Comparison of ENCODE assay signal across 27 mouse cellular contexts in the genomic region with DNA sequence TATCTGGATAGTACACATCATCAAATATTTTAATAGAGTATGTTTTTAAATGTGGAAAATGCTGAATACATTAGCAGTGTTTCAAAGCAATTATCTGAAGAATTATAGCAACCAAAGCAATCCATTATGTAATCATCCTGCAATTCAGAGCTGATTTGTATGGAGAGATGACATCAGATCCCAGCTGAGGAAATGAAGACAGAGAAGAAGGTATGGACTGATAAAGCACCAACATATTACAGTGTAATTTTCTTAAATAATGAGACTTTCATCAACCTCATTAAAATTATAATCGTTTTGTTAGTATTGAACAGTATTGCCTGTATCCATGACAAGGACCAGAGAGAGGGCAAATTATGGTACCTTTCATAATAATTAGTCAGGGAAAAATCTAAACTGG.
DNase-seq lines count a peak whose midpoint lies in the region; ATAC-seq and TF ChIP-seq lines count a peak whose summit lies in the region.
"Had no signal": no experiment of that assay in that cellular context is flagged by ENCODE, and none has a peak within 500 bp of the region (broad histone marks: within the 10 kb centered on the region; RNA-seq: fewer than 3 reads in every experiment).

No protein-coding gene starts in this region.

- H3K4me2 ChIP-seq in forebrain, embryonic 12.5 days = no peak overlapping the region
- H3K4me2 ChIP-seq in forebrain, embryonic 14.5 days (ENCODE audit: low read length) = no peak overlapping the region
- H3K4me2 ChIP-seq in forebrain, postnatal 0 days (ENCODE audit: low read depth) = no peak overlapping the region
- H3K4me2 ChIP-seq in hindbrain, embryonic 12.5 days (replicated peaks) = no peak overlapping the region
- H3K4me2 ChIP-seq in hindbrain, embryonic 16.5 days (ENCODE audit: low read length) = no peak overlapping the region
- H3K4me2 ChIP-seq: embryonic facial prominence, embryonic 13.5 days; embryonic facial prominence, embryonic 15.5 days; forebrain, embryonic 15.5 days had no signal

- H3K27me3 ChIP-seq in forebrain, embryonic 12.5 days = no peaks in the 10 kb centered on the region
- no peaks in the 10 kb centered on the region for H3K27me3 ChIP-seq in forebrain, embryonic 10.5 days (ENCODE audit: poor library complexity, severe bottlenecking)
- no peaks in the 10 kb centered on the region for H3K27me3 ChIP-seq in forebrain, embryonic 14.5 days (replicated peaks; ENCODE audit: control insufficient read depth, insufficient read depth, low read length)
- H3K27me3 ChIP-seq in forebrain, postnatal 0 days (ENCODE audit: insufficient read depth, low read length) = no peaks in the 10 kb centered on the region
- no peaks in the 10 kb centered on the region for H3K27me3 ChIP-seq in hindbrain, embryonic 12.5 days
- no peaks in the 10 kb centered on the region for H3K27me3 ChIP-seq in hindbrain, embryonic 16.5 days (replicated peaks; ENCODE audit: control insufficient read depth, insufficient read depth, low read length)
- H3K27me3 ChIP-seq: CH12.LX; embryonic facial prominence, embryonic 13.5 days; embryonic facial prominence, embryonic 15.5 days; forebrain, embryonic 15.5 days; Patski had no signal

- no peaks in the 10 kb centered on the region for H3K36me3 ChIP-seq in forebrain, embryonic 12.5 days (replicated peaks)
- no peaks in the 10 kb centered on the region for H3K36me3 ChIP-seq in forebrain, embryonic 10.5 days (replicated peaks)
- no peaks in the 10 kb centered on the region for H3K36me3 ChIP-seq in forebrain, embryonic 14.5 days (ENCODE audit: control insufficient read depth, insufficient read depth, low read length)
- H3K36me3 ChIP-seq in forebrain, postnatal 0 days (ENCODE audit: insufficient read depth) = no peaks in the 10 kb centered on the region
- H3K36me3 ChIP-seq in hindbrain, embryonic 12.5 days = no peaks in the 10 kb centered on the region
- no peaks in the 10 kb centered on the region for H3K36me3 ChIP-seq in hindbrain, embryonic 16.5 days (ENCODE audit: control insufficient read depth, insufficient read depth, low read length)
- H3K36me3 ChIP-seq: embryonic facial prominence, embryonic 13.5 days; embryonic facial prominence, embryonic 15.5 days; forebrain, embryonic 15.5 days; G1E had no signal

- no peak overlapping the region for H3K4me3 ChIP-seq in forebrain, embryonic 12.5 days (replicated peaks)
- no peak overlapping the region for H3K4me3 ChIP-seq in forebrain, embryonic 10.5 days
- H3K4me3 ChIP-seq in forebrain, embryonic 14.5 days (ENCODE audit: low read depth, low read length) = no peak overlapping the region
- H3K4me3 ChIP-seq in forebrain, postnatal 0 days (ENCODE audit: low read depth, low read length) = no peak overlapping the region
- no peak overlapping the region for H3K4me3 ChIP-seq in hindbrain, embryonic 12.5 days
- no peak overlapping the region for H3K4me3 ChIP-seq in hindbrain, embryonic 16.5 days (ENCODE audit: low read length)
- H3K4me3 ChIP-seq: embryonic facial prominence, embryonic 13.5 days; embryonic facial prominence, embryonic 15.5 days; erythroblast, embryonic 14.5 days; forebrain, embryonic 15.5 days had no signal

- H3K9me3 ChIP-seq in forebrain, embryonic 12.5 days = no peaks in the 10 kb centered on the region
- no peaks in the 10 kb centered on the region for H3K9me3 ChIP-seq in forebrain, embryonic 10.5 days
- H3K9me3 ChIP-seq in forebrain, embryonic 14.5 days (replicated peaks; ENCODE audit: control insufficient read depth, low read length) = no peaks in the 10 kb centered on the region
- H3K9me3 ChIP-seq in forebrain, postnatal 0 days (ENCODE audit: low read length) = no peaks in the 10 kb centered on the region
- H3K9me3 ChIP-seq in hindbrain, embryonic 12.5 days (replicated peaks) = no peaks in the 10 kb centered on the region
- no peaks in the 10 kb centered on the region for H3K9me3 ChIP-seq in hindbrain, embryonic 16.5 days (ENCODE audit: control insufficient read depth, low read length)
- H3K9me3 ChIP-seq: embryonic facial prominence, embryonic 13.5 days; embryonic facial prominence, embryonic 15.5 days; forebrain, embryonic 15.5 days; G1E had no signal

- H3K4me1 ChIP-seq in forebrain, embryonic 12.5 days = no peaks in the 10 kb centered on the region
- H3K4me1 ChIP-seq in forebrain, embryonic 10.5 days = no peaks in the 10 kb centered on the region
- no peaks in the 10 kb centered on the region for H3K4me1 ChIP-seq in forebrain, embryonic 14.5 days (ENCODE audit: control insufficient read depth, insufficient read depth, low read length)
- H3K4me1 ChIP-seq in forebrain, postnatal 0 days (ENCODE audit: insufficient read depth) = no peaks in the 10 kb centered on the region
- H3K4me1 ChIP-seq in hindbrain, embryonic 12.5 days = no peaks in the 10 kb centered on the region
- H3K4me1 ChIP-seq in hindbrain, embryonic 16.5 days (ENCODE audit: control insufficient read depth, insufficient read depth, low read depth, low read length) = no peaks in the 10 kb centered on the region
- H3K4me1 ChIP-seq: embryonic facial prominence, embryonic 13.5 days; embryonic facial prominence, embryonic 15.5 days; forebrain, embryonic 15.5 days had no signal

- DNase-seq in forebrain, embryonic 10.5 days (ENCODE audit: extremely low spot score, low spot score) = no peak
- DNase-seq in forebrain, embryonic 14.5 days (ENCODE audit: low spot score) = peak; percentile 22
- no peak for DNase-seq in forebrain, postnatal 0 days
- peak; percentile 63 for DNase-seq in brain, embryonic 14.5 days (ENCODE audit: low read depth)
- DNase-seq: adrenal gland, adult 8-10 months; adrenal gland, postnatal 14 days; adrenal gland, postnatal 36 days; B cell, adult 2 months; cerebellum, adult 11 months; cerebellum, adult 18-20 months; cerebellum, adult 8-10 months; cerebellum, adult 9-11 months; cerebellum, postnatal 14 days; cerebellum, postnatal 36 days; embryo, embryonic 11 days had no signal

- ATAC-seq in forebrain, embryonic 12.5 days (ENCODE audit: low FRiP score) = peak; percentile 57; the same call in 1 of the 2 replicates
- peak; percentile 52 for ATAC-seq in forebrain, embryonic 14.5 days
- ATAC-seq in forebrain, postnatal 0 days = no peak
- peak; percentile 50; the same call in 1 of the 2 replicates for ATAC-seq in hindbrain, embryonic 12.5 days (ENCODE audit: low FRiP score)
- ATAC-seq in hindbrain, embryonic 16.5 days = no peak
- ATAC-seq: activated CD4-positive, CD25-positive, alpha-beta regulatory T cell, adult 4 months; CD4-positive, CD25-positive, alpha-beta regulatory T cell, adult 4 months; forebrain, embryonic 15.5 days; Patski had no signal

- H3K9ac ChIP-seq in forebrain, embryonic 12.5 days = no peak overlapping the region
- H3K9ac ChIP-seq in forebrain, embryonic 14.5 days (ENCODE audit: low read length) = no peak overlapping the region
- H3K9ac ChIP-seq in forebrain, postnatal 0 days = no peak overlapping the region
- H3K9ac ChIP-seq in hindbrain, embryonic 12.5 days = no peak overlapping the region
- H3K9ac ChIP-seq in hindbrain, embryonic 16.5 days (ENCODE audit: low read depth, low read length) = no peak overlapping the region
- H3K9ac ChIP-seq: embryonic facial prominence, embryonic 13.5 days; embryonic facial prominence, embryonic 15.5 days; forebrain, embryonic 15.5 days had no signal

- no peak for TF ChIP-seq CTCF in forebrain, postnatal 0 days (IDR thresholded peaks at IDR 0.05; ENCODE audit: low read depth)
- no peak for TF ChIP-seq CTCF in brain, embryonic 14.5 days (IDR thresholded peaks at IDR 0.05; ENCODE audit: borderline replicate concordance, extremely low read depth, insufficient read depth, insufficient read length)

- no peak overlapping the region for H3K27ac ChIP-seq in forebrain, embryonic 12.5 days
- no peak overlapping the region for H3K27ac ChIP-seq in forebrain, embryonic 10.5 days
- no peak overlapping the region for H3K27ac ChIP-seq in forebrain, embryonic 14.5 days (ENCODE audit: low read depth, low read length)
- H3K27ac ChIP-seq in forebrain, postnatal 0 days (ENCODE audit: low read depth, low read length) = no peak overlapping the region
- H3K27ac ChIP-seq in hindbrain, embryonic 12.5 days = no peak overlapping the region
- no peak overlapping the region for H3K27ac ChIP-seq in hindbrain, embryonic 16.5 days (ENCODE audit: low read depth, low read length)
- H3K27ac ChIP-seq: embryonic facial prominence, embryonic 13.5 days; embryonic facial prominence, embryonic 15.5 days; forebrain, embryonic 15.5 days had no signal

- TF ChIP-seq POLR2A in brain, embryonic 14.5 days (IDR thresholded peaks at IDR 0.05; ENCODE audit: borderline replicate concordance, extremely low read depth, insufficient read depth, insufficient read length, poor library complexity, severe bottlenecking) = no peak

- WGBS in forebrain, embryonic 12.5 days = 80% methylated on average over 1 of the region's 1 CpGs
- WGBS in forebrain, embryonic 10.5 days = 91% methylated on average over 1 of the region's 1 CpGs
- WGBS in forebrain, embryonic 14.5 days = 82% methylated on average over 1 of the region's 1 CpGs
- WGBS in forebrain, postnatal 0 days = 67% methylated on average over 1 of the region's 1 CpGs
- WGBS in hindbrain, embryonic 12.5 days = 88% methylated on average over 1 of the region's 1 CpGs
- WGBS in hindbrain, embryonic 16.5 days = 63% methylated on average over 1 of the region's 1 CpGs

Comparison
In these comparisons a context has a peak if more than half of its experiments do, and no peak if none do; other contexts are left out.
1. ATAC-seq: peak in forebrain, embryonic 12.5 days (single experiment), forebrain, embryonic 14.5 days (single experiment) and hindbrain, embryonic 12.5 days (single experiment); none in forebrain, postnatal 0 days (single experiment) and hindbrain, embryonic 16.5 days (single experiment).
2. DNase-seq: peak in forebrain, embryonic 14.5 days (single experiment) and brain, embryonic 14.5 days (single experiment); none in forebrain, embryonic 10.5 days (single experiment) and forebrain, postnatal 0 days (single experiment).